Mouse (Mus musculus) hindbrain, embryonic 11.5 days (tissue): ENCODE data around the gene Dek. TPM values are rescaled to one million over a fixed set of nuclear protein-coding genes. Genes with fewer than 3 reads are reported as not detected.

ENCODE experiments used
- ATAC-seq: fragments of 200-750 bp; cut with Nextera tagmentation; 2 replicates; pipeline ENCODE4 v1.8.0; 2017; ENCODE audit warnings: mild to moderate bottlenecking, moderate TSS enrichment, moderate library complexity; ENCODE audit not compliant: low FRiP score
- DNase-seq: peaks from one replicate; pipeline ENCODE4 v3.0.0-alpha.2; 2015; ENCODE audit warnings: low spot score
- H3K27ac ChIP-seq: fragments of 300-500 bp; sonication (generic); 2 replicates; pipeline ENCODE4 v1.5.1; 2014; ENCODE audit warnings: mild to moderate bottlenecking, low read depth, low read length
- H3K27me3 ChIP-seq: fragments of 300-500 bp; sonication (generic); 2 replicates; pipeline ENCODE4 v1.6.1; 2014; ENCODE audit warnings: mild to moderate bottlenecking, low read length, moderate library complexity, mixed read lengths; ENCODE audit not compliant: control insufficient read depth, insufficient read depth
- H3K36me3 ChIP-seq: fragments of 300-500 bp; sonication (generic); 2 replicates; pipeline ENCODE4 v1.6.1; 2014; ENCODE audit warnings: mild to moderate bottlenecking, low read length, moderate library complexity, mixed read lengths; ENCODE audit not compliant: control insufficient read depth, insufficient read depth
- H3K4me1 ChIP-seq: fragments of 300-500 bp; sonication (generic); replicated peaks from 2 replicates; pipeline ENCODE4 v1.6.1; 2014; ENCODE audit warnings: low read length, mixed read lengths; ENCODE audit not compliant: control insufficient read depth, insufficient read depth
- H3K4me2 ChIP-seq: fragments of 300-500 bp; sonication (generic); replicated peaks from 2 replicates; pipeline ENCODE4 v1.6.1; 2014; ENCODE audit warnings: mild to moderate bottlenecking, low read depth, low read length
- H3K4me3 ChIP-seq: fragments of 300-500 bp; sonication (generic); 2 replicates; pipeline ENCODE4 v1.5.1; 2014; ENCODE audit warnings: low read depth, low read length
- H3K9ac ChIP-seq: fragments of 300-500 bp; sonication (generic); 2 replicates; pipeline ENCODE4 v1.6.1; 2014; ENCODE audit warnings: low read depth, low read length
- H3K9me3 ChIP-seq: fragments of 300-500 bp; sonication (generic); 2 replicates; pipeline ENCODE4 v1.6.1; 2016; ENCODE audit warnings: low read length; ENCODE audit not compliant: control insufficient read depth
- WGBS: fragments of 180-500 bp; shearing (Covaris S2); extraction: QIAGEN DNeasy Blood & Tissue Kit; methylation state at CpG from one replicate; pipeline ENCODE4 v1.1.7; 2014; 5-methylcytosine and 5-hydroxymethylcytosine counted together
- polyA plus RNA-seq: library from polyadenylated mRNA; unstranded; fragments of >200 nt; fragmentation: Nextera tagmentation; extraction: Ambion mirVana; gene quantifications from 2 replicates; pipeline ENCODE4 v1.2.1, GENCODE M21; 2014

The Dek gene
- polyA plus RNA-seq, 1 experiment from 2014 or later, result 335 TPM

GRCm38 (mm10) chr13:47076156-47076555 is 29.8 kb downstream of the Dek start:
- Histone ChIP-seq H3K36me3 (peaks cover 3% of the 10 kb centered on the region; the same call in 1 of the 2 replicates), H3K27ac (no peak overlapping the region), H3K27me3 (no peaks in the 10 kb centered on the region), H3K9ac (no peak overlapping the region), H3K9me3 (no peaks in the 10 kb centered on the region), H3K4me3 (no peak overlapping the region), H3K4me1 (no peaks in the 10 kb centered on the region), H3K4me2 (no peak overlapping the region)
- DNase-seq (no peak), ATAC-seq (no peak)
- 91% methylated on average over 5 of the region's 5 CpGs for WGBS

DNA sequence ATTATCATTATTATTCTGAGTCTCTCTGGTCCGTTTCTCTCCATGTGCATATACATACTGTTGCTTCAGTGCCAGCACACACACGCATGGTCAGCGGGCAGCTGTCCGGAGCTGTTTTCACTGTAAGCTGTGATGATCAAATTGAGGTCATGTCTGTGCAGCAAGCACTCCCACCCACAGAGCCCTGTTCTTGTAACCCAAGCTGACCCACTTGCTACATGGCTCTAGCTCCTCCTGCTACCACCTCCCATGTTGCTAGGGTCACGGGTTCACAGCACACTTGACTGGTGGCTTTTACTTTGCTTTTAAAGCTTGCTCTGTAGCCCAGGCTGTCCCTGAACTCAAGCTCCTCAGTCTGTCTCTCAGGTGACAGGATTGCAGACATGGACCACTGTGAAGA is 33.5 kb downstream of the Dek start:
- 0 out of 2 replicates have a peak, but pooled peaks cover 3% of the 10 kb centered on the region for H3K36me3 ChIP-seq
- 91% methylated on average over 5 of the region's 5 CpGs for WGBS
- no peaks in the 10 kb centered on the region for H3K9me3 ChIP-seq
- H3K4me1 ChIP-seq, result no peaks in the 10 kb centered on the region
- no peaks in the 10 kb centered on the region for H3K27me3 ChIP-seq
- H3K4me3 ChIP-seq, result no peak overlapping the region
- no peak overlapping the region for H3K4me2 ChIP-seq
- no peak overlapping the region for H3K9ac ChIP-seq
- DNase-seq (no peak), ATAC-seq (no peak)
- H3K27ac ChIP-seq, result no peak overlapping the region

DNA sequence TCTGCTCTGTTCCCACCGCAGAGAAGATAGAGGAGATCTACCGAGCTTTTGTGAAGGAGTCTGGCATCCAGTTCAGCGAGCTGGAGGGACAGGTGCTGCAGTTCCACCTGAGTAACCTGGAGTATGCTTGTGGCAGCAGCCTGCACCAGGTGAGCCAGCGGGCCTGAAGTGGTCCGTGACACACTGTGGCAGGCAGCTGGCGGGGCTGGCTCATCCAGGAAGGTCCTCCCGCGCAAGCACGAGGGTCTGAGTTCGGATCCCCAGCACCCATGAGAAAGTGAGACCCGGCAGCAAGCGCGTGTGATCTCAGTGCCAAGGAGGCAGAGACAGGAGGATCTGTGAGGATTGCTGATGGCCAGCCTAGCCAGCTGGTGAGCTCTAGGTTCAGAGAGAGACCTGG is 34.1 kb downstream of the Dek start:
- no peak for DNase-seq
- Histone ChIP-seq H3K27me3 (no peaks in the 10 kb centered on the region), H3K4me2 (no peak overlapping the region), H3K9ac (no peak overlapping the region), H3K36me3 (0 out of 2 replicates have a peak, but pooled peaks cover 6% of the 10 kb centered on the region), H3K9me3 (no peaks in the 10 kb centered on the region), H3K27ac (no peak overlapping the region), H3K4me1 (no peaks in the 10 kb centered on the region), H3K4me3 (no peak overlapping the region)
- WGBS, result 95% methylated on average over 13 of the region's 13 CpGs
- ATAC-seq, result no peak

DNA sequence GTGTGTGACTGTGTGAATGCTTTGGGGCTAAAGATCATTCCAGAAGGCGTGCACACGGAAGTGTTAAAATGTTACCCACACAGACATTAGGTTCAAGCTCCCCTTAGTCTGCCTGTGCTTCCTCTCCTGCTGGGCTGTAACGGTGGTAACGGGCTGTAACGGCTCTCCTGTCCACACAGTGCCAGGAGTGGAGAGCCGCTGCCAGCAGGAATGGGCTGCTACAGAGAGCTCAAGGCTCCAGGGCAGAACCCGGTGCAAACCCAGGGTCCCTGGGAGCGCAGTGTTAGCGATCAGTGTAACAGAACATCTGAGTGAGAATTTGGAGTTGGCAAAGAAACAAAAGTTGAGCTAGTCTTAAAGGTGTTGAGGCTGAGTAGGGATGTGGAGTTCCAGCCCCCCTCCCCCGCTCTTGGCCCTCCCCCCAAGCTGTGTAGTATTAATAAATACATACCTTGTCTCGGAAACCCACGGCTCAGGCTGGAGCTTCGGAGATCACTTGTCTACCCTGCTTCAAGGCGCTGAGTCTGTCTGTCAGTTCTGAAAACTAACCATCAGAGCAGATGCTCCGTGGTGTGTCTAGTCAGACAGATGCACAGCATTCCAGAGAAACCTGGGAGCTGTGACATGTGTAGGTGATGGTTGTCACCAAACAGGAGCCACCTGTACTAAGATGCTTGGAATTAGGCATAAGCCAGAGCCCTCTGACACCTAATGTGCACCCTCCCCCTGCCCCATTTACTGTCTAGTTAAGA is 35.5 kb downstream of the Dek start:
- Histone ChIP-seq H3K4me3 (no peak overlapping the region), H3K9me3 (no peaks in the 10 kb centered on the region), H3K27me3 (no peaks in the 10 kb centered on the region), H3K4me2 (no peak overlapping the region), H3K27ac (no peak overlapping the region), H3K4me1 (no peaks in the 10 kb centered on the region), H3K36me3 (0 out of 2 replicates have a peak, but pooled peaks cover 6% of the 10 kb centered on the region), H3K9ac (no peak overlapping the region)
- ATAC-seq, result no peak
- no peak for DNase-seq
- WGBS, result 89% methylated on average over 15 of the region's 15 CpGs

DNA sequence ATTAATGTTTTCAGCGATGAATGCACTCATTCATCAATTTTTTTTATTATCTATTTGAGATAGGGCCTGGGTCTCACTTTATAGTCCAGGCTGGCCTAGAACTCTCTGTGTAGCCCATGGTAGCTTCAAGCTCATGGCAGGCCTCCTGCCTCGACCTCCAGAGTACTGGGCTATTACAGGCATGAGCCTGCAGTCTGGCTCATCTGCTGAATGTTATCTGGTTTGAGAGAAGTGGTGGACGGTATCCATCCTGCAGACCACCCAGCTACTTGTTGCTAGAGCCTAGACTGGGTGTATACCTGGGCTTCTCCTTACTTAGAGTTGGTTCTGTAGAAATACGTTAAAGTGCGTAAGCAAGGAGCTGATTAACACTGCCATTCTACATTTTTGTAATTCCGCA is 39.0 kb downstream of the Dek start:
- H3K9me3 ChIP-seq, result no peaks in the 10 kb centered on the region
- no peak overlapping the region for H3K27ac ChIP-seq
- H3K27me3 ChIP-seq, result no peaks in the 10 kb centered on the region
- 95% methylated on average over 6 of the region's 6 CpGs for WGBS
- DNase-seq, result no peak
- H3K4me2 ChIP-seq, result no peak overlapping the region
- H3K36me3 ChIP-seq, result 0 out of 2 replicates have a peak, but pooled peaks cover 6% of the 10 kb centered on the region
- H3K4me3 ChIP-seq, result no peak overlapping the region
- ATAC-seq, result no peak
- H3K9ac ChIP-seq, result no peak overlapping the region
- no peaks in the 10 kb centered on the region for H3K4me1 ChIP-seq

- H3K9me3 ChIP-seq, result no peaks in the 10 kb centered on the region
- ATAC-seq (no peak), DNase-seq (no peak)
- no peak overlapping the region for H3K4me2 ChIP-seq
- WGBS, result 96% methylated on average over 10 of the region's 10 CpGs
- no peaks in the 10 kb centered on the region for H3K4me1 ChIP-seq
- no peak overlapping the region for H3K9ac ChIP-seq
- 0 out of 2 replicates have a peak, but pooled peaks cover 6% of the 10 kb centered on the region for H3K36me3 ChIP-seq
- no peak overlapping the region for H3K4me3 ChIP-seq
- H3K27ac ChIP-seq, result no peak overlapping the region
- H3K27me3 ChIP-seq, result no peaks in the 10 kb centered on the region
Observed at GRCm38 (mm10) chr13:47066516-47066915, 39.5 kb downstream of the Dek start.

DNA sequence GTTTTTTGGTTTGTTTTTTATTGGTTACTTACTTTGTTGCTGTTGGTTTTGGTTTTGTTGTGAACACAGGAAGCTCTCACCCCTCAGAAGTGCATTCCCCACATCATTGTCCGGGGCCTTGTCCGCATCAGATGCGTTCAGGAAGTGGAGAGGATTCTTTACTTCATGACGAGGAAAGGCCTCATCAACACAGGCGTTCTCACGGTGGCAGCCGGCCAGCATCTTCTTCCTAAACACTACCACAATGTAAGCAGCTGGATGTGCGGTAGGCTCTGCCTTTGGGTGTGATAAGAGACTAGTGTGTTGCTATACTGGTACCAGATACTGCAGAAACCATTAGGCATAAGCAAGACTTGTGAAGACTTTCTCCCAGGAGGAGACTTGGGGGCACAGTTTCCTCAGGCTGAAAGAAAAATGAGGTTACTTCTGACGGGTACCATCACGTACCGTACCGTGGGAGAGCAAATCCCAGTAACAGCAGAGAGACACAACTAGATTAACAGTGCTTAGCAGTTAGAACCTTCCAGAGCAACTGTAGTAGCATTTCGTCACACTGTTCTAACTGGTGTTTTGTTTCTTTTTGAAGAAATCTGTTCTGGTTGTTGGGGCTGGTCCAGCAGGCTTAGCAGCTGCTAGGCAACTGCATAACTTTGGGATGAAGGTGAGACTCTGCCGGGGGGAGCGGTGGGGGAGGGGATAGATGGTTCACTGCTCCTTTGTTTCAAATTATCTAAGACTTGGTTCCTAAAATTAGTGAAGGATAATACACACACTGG is 41.8 kb downstream of the Dek start:
- Histone ChIP-seq H3K9ac (no peak overlapping the region), H3K36me3 (0 out of 2 replicates have a peak, but pooled peaks cover 6% of the 10 kb centered on the region), H3K4me3 (no peak overlapping the region), H3K4me1 (no peaks in the 10 kb centered on the region), H3K27ac (no peak overlapping the region), H3K9me3 (no peaks in the 10 kb centered on the region), H3K4me2 (no peak overlapping the region), H3K27me3 (no peaks in the 10 kb centered on the region)
- DNase-seq, result no peak
- no peak for ATAC-seq
- WGBS, result 92% methylated on average over 15 of the region's 15 CpGs

GRCm38 (mm10) chr13:47062756-47063155 is 43.2 kb downstream of the Dek start:
- H3K36me3 ChIP-seq, result 0 out of 2 replicates have a peak, but pooled peaks cover 3% of the 10 kb centered on the region
- no peak for ATAC-seq
- H3K27me3 ChIP-seq, result no peaks in the 10 kb centered on the region
- H3K4me2 ChIP-seq, result no peak overlapping the region
- no peaks in the 10 kb centered on the region for H3K4me1 ChIP-seq
- no peak for DNase-seq
- no peak overlapping the region for H3K4me3 ChIP-seq
- H3K27ac ChIP-seq, result no peak overlapping the region
- WGBS, result 97% methylated on average over 17 of the region's 17 CpGs
- H3K9me3 ChIP-seq, result no peaks in the 10 kb centered on the region
- H3K9ac ChIP-seq, result no peak overlapping the region
